Mouse (Mus musculus) C3H10T1/2 (cell line): ENCODE data around the gene Olfr370. TPM values are rescaled to one million over a fixed set of nuclear protein-coding genes. Genes with fewer than 3 reads are reported as not detected.

Experiments
- polyA plus RNA-seq, 2 experiments: library from polyadenylated mRNA; unstranded; fragments of >200 nt; fragmentation: generic; extraction: Trizol; gene quantifications; one replicate each; pipeline ENCODE4 v1.2.1; 2012; ENCODE audit warnings: missing spikeins in 2 of 2

Olfr370 gene
- polyA plus RNA-seq, result not detected

GRCm38 (mm10) chr8:83535736-83536135, at the start of gene Olfr370:
Gene Olfr370, plus strand, starts transcription at chr8:83535780.

GRCm38 (mm10) chr8:83566469-83567395, 31.2 kb downstream of the Olfr370 start, which contains the start of gene Ndufb7:
Gene Ndufb7, plus strand, starts transcription at chr8:83566671.

Other genes with a start within 250 kb of the Olfr370 start
- not detected for gene Ucp1, start 245.4 kb upstream of the Olfr370 start, polyA plus RNA-seq
- gene Elmod2, start 203.3 kb upstream of the Olfr370 start, polyA plus RNA-seq, result 1 to 10 TPM in 1 of 2 experiments, under 1 TPM in 1; 0.16 to 1.2 TPM
- gene Mgat4d, start 187.3 kb upstream of the Olfr370 start, polyA plus RNA-seq, result not detected
- gene Clgn, start 145.9 kb upstream of the Olfr370 start, polyA plus RNA-seq, result not detected
- gene Scoc, start 77.4 kb upstream of the Olfr370 start, polyA plus RNA-seq, result 10 to 100 TPM in 1 of 2 experiments, 1 to 10 TPM in 1; 4.7 to 14.5 TPM
- gene Ndufb7, start 30.9 kb downstream of the Olfr370 start, polyA plus RNA-seq, result 100 to 1,000 TPM; 393 to 579 TPM
- 100 to 1,000 TPM; 261 to 327 TPM for gene Tecr, start 72.2 kb downstream of the Olfr370 start, polyA plus RNA-seq
- 10 to 100 TPM; 21.4 to 22.5 TPM for gene Dnajb1, start 72.4 kb downstream of the Olfr370 start, polyA plus RNA-seq
- gene Gipc1, start 116.9 kb downstream of the Olfr370 start, polyA plus RNA-seq, result 10 to 100 TPM; 52.6 to 79.8 TPM
- gene Ptger1, start 130.9 kb downstream of the Olfr370 start, polyA plus RNA-seq, result 1 to 10 TPM in 1 of 2 experiments, under 1 TPM in 1; 0.22 to 6.8 TPM
- 10 to 100 TPM; 27.6 to 40.0 TPM for gene Pkn1, start 163.4 kb downstream of the Olfr370 start, polyA plus RNA-seq
- gene Ddx39, start 179.4 kb downstream of the Olfr370 start, polyA plus RNA-seq, result 100 to 1,000 TPM in 1 of 2 experiments, 10 to 100 TPM in 1; 49.1 to 133 TPM
- gene Adgre5, start 205.5 kb downstream of the Olfr370 start, polyA plus RNA-seq, result 1 to 10 TPM in 1 of 2 experiments, under 1 TPM in 1; 0.37 to 4.7 TPM